Mouse (Mus musculus): ENCODE results near the gene Gm11634. TPM values are rescaled to one million over a fixed set of nuclear protein-coding genes. Genes with fewer than 3 reads are reported as not detected.
"Not testable (repeated sequence)": the region's sequence is repeated elsewhere in the genome, so short reads cannot be mapped to it uniquely, and the experiment has no call there.

Gm11634 gene
- total RNA-seq (2014; rRNA removed) (not detected in 2 replicates), polyA plus RNA-seq (2015; fragmentation: Nextera tagmentation; extraction: Ambion mirVana) (not detected in 2 replicates)

GRCm38 (mm10) chr11:101599156-101599555 lies at the start of gene Gm11634:
Gene Gm11634, minus strand, starts transcription at chr11:101599256.
- WGBS = 89% methylated on average over 6 of the region's 6 CpGs
- Histone ChIP-seq H3K27ac (ENCODE audit: low read depth, low read length) (no peak within 1 kb of the TSS), H3K9me3 (ENCODE audit: low read length) (no peaks in the 10 kb centered on the region), H3K27me3 (ENCODE audit: insufficient read depth, low read length) (no peaks in the 10 kb centered on the region), H3K9ac (replicated peaks; ENCODE audit: low read length, poor library complexity, severe bottlenecking) (no peak within 1 kb of the TSS), H3K4me2 (ENCODE audit: low read depth, low read length, poor library complexity, severe bottlenecking) (no peak within 1 kb of the TSS), H3K36me3 (ENCODE audit: insufficient read depth, low read length) (no peaks in the 10 kb centered on the region), H3K4me3 (ENCODE audit: low read depth, low read length) (no peak within 1 kb of the TSS), H3K4me1 (ENCODE audit: insufficient read depth, low read length) (no peaks in the 10 kb centered on the region)
- ATAC-seq (ENCODE audit: low FRiP score) = no peak
- no peak for TF ChIP-seq CTCF (IDR thresholded peaks at IDR 0.05)
- no peak for DNase-seq (ENCODE audit: low spot score)

DNA sequence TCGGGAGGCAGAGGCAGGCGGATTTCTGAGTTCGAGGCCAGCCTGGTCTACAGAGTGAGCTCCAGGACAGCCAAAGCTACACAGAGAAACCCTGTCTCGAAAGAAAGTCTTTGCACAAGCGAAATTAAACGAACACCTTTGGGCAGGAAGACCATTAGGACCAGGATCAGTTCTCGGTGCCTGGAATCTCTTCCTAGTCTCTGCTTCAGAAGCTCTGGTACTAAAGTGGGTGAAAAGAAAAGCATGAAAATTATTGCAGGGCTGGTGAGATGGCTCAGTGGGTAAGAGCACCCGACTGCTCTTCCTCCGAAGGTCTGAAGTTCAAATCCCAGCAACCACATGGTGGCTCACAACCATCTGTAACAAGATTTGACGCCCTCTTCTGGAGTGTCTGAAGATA lies 48.0 kb upstream of the Gm11634 start:
- ATAC-seq (ENCODE audit: low FRiP score) = not testable (repeated sequence)

GRCm38 (mm10) chr11:101646283-101646794 lies 47.3 kb upstream of the Gm11634 start:
- Histone ChIP-seq H3K4me2 (ENCODE audit: low read depth, low read length, poor library complexity, severe bottlenecking) (peak overlapping the region; percentile 36), H3K9ac (replicated peaks; ENCODE audit: low read length, poor library complexity, severe bottlenecking) (peak overlapping the region; percentile 46; the same call in 1 of the 2 replicates), H3K27ac (ENCODE audit: low read depth, low read length) (peak overlapping the region; percentile 87), H3K4me3 (ENCODE audit: low read depth, low read length) (peak overlapping the region; percentile 16; the same call in 1 of the 2 replicates)
- 13% methylated on average over 13 of the region's 16 CpGs for WGBS
- DNase-seq (ENCODE audit: low spot score); H3K4me1 ChIP-seq (ENCODE audit: insufficient read depth, low read length); H3K9me3 ChIP-seq (ENCODE audit: low read length); H3K36me3 ChIP-seq (ENCODE audit: insufficient read depth, low read length); H3K27me3 ChIP-seq (ENCODE audit: insufficient read depth, low read length); ATAC-seq (ENCODE audit: low FRiP score): not testable (repeated sequence)

More for the DNA sequence above, 48.0 kb upstream of the Gm11634 start:
- not testable (repeated sequence) for H3K27me3 ChIP-seq (ENCODE audit: insufficient read depth, low read length); H3K9me3 ChIP-seq (ENCODE audit: low read length); H3K9ac ChIP-seq (replicated peaks; ENCODE audit: low read length, poor library complexity, severe bottlenecking); H3K36me3 ChIP-seq (ENCODE audit: insufficient read depth, low read length); H3K4me3 ChIP-seq (ENCODE audit: low read depth, low read length); DNase-seq (ENCODE audit: low spot score); H3K4me2 ChIP-seq (ENCODE audit: low read depth, low read length, poor library complexity, severe bottlenecking); H3K27ac ChIP-seq (ENCODE audit: low read depth, low read length); H3K4me1 ChIP-seq (ENCODE audit: insufficient read depth, low read length)
- 92% methylated on average over 10 of the region's 10 CpGs for WGBS

DNA sequence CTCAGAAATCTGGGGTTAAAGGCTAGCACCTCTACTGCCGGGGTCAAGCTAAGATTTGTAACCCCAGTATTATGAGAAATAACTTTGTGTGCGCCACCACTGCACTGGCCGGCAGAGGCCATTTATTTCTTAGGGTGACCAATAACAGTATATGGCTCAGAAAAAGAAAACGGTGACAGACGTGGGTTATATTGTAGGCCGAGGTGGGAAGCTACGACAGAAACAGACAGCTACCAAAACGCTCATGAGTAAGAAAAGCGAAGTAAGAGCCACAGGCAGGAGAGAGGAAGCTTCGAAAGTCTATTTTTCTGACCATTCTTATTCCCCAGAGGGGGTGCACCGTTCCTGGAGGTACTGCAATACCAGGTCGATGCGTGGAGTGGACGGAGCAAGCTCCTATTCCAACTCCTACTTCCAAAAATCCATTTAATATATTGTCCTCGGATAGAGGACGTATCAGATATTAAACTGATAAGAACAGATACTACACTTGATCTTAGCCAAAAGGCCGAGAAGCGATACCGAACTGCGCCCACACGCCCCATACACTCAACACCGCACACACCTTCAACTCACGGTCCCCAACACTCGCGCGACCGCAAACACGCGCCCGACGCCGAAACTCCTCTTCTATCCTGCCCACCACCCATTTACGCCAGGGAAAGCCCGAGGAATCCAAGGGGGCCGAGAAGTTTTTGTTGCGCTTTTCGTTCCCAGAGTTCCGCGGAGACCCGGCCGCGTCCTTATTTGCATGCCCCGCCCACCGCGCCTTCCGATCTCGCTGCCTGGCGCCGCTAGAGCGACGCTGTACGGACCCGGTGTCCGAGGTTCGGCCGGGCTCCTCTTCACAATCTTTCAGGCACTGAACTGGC lies 46.6 kb upstream of the Gm11634 start:
- Histone ChIP-seq H3K4me2 (ENCODE audit: low read depth, low read length, poor library complexity, severe bottlenecking) (peak overlapping the region; percentile 36), H3K4me3 (ENCODE audit: low read depth, low read length) (peak overlapping the region; percentile 16; the same call in 1 of the 2 replicates), H3K27ac (ENCODE audit: low read depth, low read length) (peak overlapping the region; percentile 87), H3K9ac (replicated peaks; ENCODE audit: low read length, poor library complexity, severe bottlenecking) (peak overlapping the region; percentile 46; the same call in 1 of the 2 replicates)
- ATAC-seq (ENCODE audit: low FRiP score) (peak; percentile 83), DNase-seq (ENCODE audit: low spot score) (peak; percentile 83)
- not testable (repeated sequence) for H3K36me3 ChIP-seq (ENCODE audit: insufficient read depth, low read length); H3K4me1 ChIP-seq (ENCODE audit: insufficient read depth, low read length); H3K9me3 ChIP-seq (ENCODE audit: low read length); H3K27me3 ChIP-seq (ENCODE audit: insufficient read depth, low read length)
- WGBS = under 1% methylated on average over 42 of the region's 56 CpGs
- TF ChIP-seq CTCF (IDR thresholded peaks at IDR 0.05) = peak; percentile 11; the same call in 1 of the 2 replicates

DNA sequence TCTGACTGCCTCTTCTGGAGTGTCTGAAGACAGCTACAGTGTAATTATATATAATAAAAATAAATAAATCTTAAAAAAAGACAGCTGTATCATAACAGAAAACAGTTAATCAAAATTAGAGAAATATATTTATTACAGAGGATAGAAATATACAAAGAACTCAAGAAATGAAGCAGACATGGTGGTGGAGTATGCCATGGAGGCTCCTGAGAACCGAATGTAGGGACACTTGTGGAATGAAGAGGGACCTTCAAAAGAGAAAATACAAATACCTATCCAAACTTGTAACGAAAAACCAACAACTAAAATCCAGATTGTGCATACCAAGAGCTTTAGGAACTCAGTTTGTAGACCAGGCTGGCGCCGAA lies 46.0 kb upstream of the Gm11634 start:
- whole genome bisulfite sequencing = 2% methylated on average over 4 of the region's 4 CpGs
- not testable (repeated sequence) for ATAC-seq (ENCODE audit: low FRiP score); H3K4me1 ChIP-seq (ENCODE audit: insufficient read depth, low read length)

GRCm38 (mm10) chr11:101644591-101644990 lies 45.5 kb upstream of the Gm11634 start:
- Histone ChIP-seq H3K36me3 (ENCODE audit: insufficient read depth, low read length) (no peaks in the 10 kb centered on the region), H3K4me3 (ENCODE audit: low read depth, low read length) (no peak overlapping the region), H3K27ac (ENCODE audit: low read depth, low read length) (no peak overlapping the region), H3K4me1 (ENCODE audit: insufficient read depth, low read length) (no peaks in the 10 kb centered on the region), H3K9me3 (ENCODE audit: low read length) (no peaks in the 10 kb centered on the region), H3K27me3 (ENCODE audit: insufficient read depth, low read length) (no peaks in the 10 kb centered on the region), H3K9ac (replicated peaks; ENCODE audit: low read length, poor library complexity, severe bottlenecking) (no peak overlapping the region), H3K4me2 (ENCODE audit: low read depth, low read length, poor library complexity, severe bottlenecking) (no peak overlapping the region)
- 60% methylated on average over 3 of the region's 3 CpGs for WGBS
- no peak for TF ChIP-seq CTCF (IDR thresholded peaks at IDR 0.05)
- ATAC-seq (ENCODE audit: low FRiP score) = no peak
- DNase-seq (ENCODE audit: low spot score) = no peak

More for the DNA sequence above, 46.0 kb upstream of the Gm11634 start:
- DNase-seq (ENCODE audit: low spot score); H3K9me3 ChIP-seq (ENCODE audit: low read length); H3K4me3 ChIP-seq (ENCODE audit: low read depth, low read length); H3K4me2 ChIP-seq (ENCODE audit: low read depth, low read length, poor library complexity, severe bottlenecking); H3K27me3 ChIP-seq (ENCODE audit: insufficient read depth, low read length); H3K27ac ChIP-seq (ENCODE audit: low read depth, low read length); H3K9ac ChIP-seq (replicated peaks; ENCODE audit: low read length, poor library complexity, severe bottlenecking); H3K36me3 ChIP-seq (ENCODE audit: insufficient read depth, low read length): not testable (repeated sequence)

All from midbrain, postnatal 0 days (tissue).